Mouse (Mus musculus) midbrain, embryonic 11.5 days (tissue): ENCODE measurements around the gene Adam30. TPM values are rescaled to one million over a fixed set of nuclear protein-coding genes. Genes with fewer than 3 reads are reported as not detected.

ENCODE experiments used
- ATAC-seq: fragments of 200-750 bp; cut with Nextera tagmentation; 2 replicates; pipeline ENCODE4 v1.8.0; 2017; ENCODE audit warnings: moderate TSS enrichment, moderate library complexity; ENCODE audit not compliant: low FRiP score
- DNase-seq: peaks from one replicate; pipeline ENCODE4 v3.0.0; 2015; ENCODE audit warnings: low spot score; ENCODE audit errors: missing footprints
- H3K27ac ChIP-seq: fragments of 300-500 bp; sonication (generic); 2 replicates; pipeline ENCODE4 v1.5.1; 2014; ENCODE audit warnings: low read depth, low read length
- H3K27me3 ChIP-seq: fragments of 300-500 bp; sonication (generic); 2 replicates; pipeline ENCODE4 v1.6.1; 2014; ENCODE audit warnings: mild to moderate bottlenecking, low read length, moderate library complexity, mixed read lengths; ENCODE audit not compliant: control insufficient read depth, insufficient read depth
- H3K36me3 ChIP-seq: fragments of 300-500 bp; sonication (generic); 2 replicates; pipeline ENCODE4 v1.6.1; 2014; ENCODE audit warnings: mild to moderate bottlenecking, low read length, moderate library complexity, mixed read lengths; ENCODE audit not compliant: control insufficient read depth, insufficient read depth
- H3K4me1 ChIP-seq: fragments of 300-500 bp; sonication (generic); 2 replicates; pipeline ENCODE4 v1.6.1; 2014; ENCODE audit warnings: low read length; ENCODE audit not compliant: control insufficient read depth, insufficient read depth
- H3K4me2 ChIP-seq: fragments of 300-500 bp; sonication (generic); 2 replicates; pipeline ENCODE4 v1.6.1; 2014; ENCODE audit warnings: mild to moderate bottlenecking, moderate library complexity
- H3K4me3 ChIP-seq: fragments of 300-500 bp; sonication (generic); 2 replicates; pipeline ENCODE4 v1.5.1; 2014; ENCODE audit warnings: low read depth, low read length
- H3K9ac ChIP-seq: fragments of 300-500 bp; sonication (generic); 2 replicates; pipeline ENCODE4 v1.6.1; 2014; ENCODE audit warnings: low read length
- H3K9me3 ChIP-seq: fragments of 300-500 bp; sonication (generic); 2 replicates; pipeline ENCODE4 v1.6.1; 2016; ENCODE audit warnings: low read length; ENCODE audit not compliant: control insufficient read depth
- WGBS: fragments of 180-500 bp; shearing (Covaris S2); extraction: QIAGEN DNeasy Blood & Tissue Kit; methylation state at CpG from one replicate; pipeline ENCODE4 v1.1.7; 2014; 5-methylcytosine and 5-hydroxymethylcytosine counted together
- polyA plus RNA-seq: library from polyadenylated mRNA; unstranded; fragments of >200 nt; fragmentation: Nextera tagmentation; extraction: Ambion mirVana; gene quantifications from 2 replicates; pipeline ENCODE4 v1.2.1, GENCODE M21; 2014

Gene Adam30
- polyA plus RNA-seq, 1 experiment from 2014 or later, result not detected

GRCm38 (mm10) chr3:98203282-98203681, 42.9 kb downstream of the Adam30 start:
- no peak overlapping the region for H3K4me2 ChIP-seq
- no peaks in the 10 kb centered on the region for H3K27me3 ChIP-seq
- 83% methylated on average over 5 of the region's 5 CpGs for WGBS
- DNase-seq, result peak; percentile 59
- H3K27ac ChIP-seq, result no peak overlapping the region
- H3K9ac ChIP-seq, result no peak overlapping the region
- H3K36me3 ChIP-seq, result no peaks in the 10 kb centered on the region
- no peak overlapping the region for H3K4me3 ChIP-seq
- H3K4me1 ChIP-seq, result peaks cover under 1% of the 10 kb centered on the region; the same call in 1 of the 2 replicates
- no peaks in the 10 kb centered on the region for H3K9me3 ChIP-seq
- ATAC-seq, result no peak

- no peaks in the 10 kb centered on the region for H3K4me1 ChIP-seq
- 80% methylated on average over 3 of the region's 3 CpGs for WGBS
- peak; percentile 14 for DNase-seq
- H3K4me3 ChIP-seq, result no peak overlapping the region
- no peak overlapping the region for H3K9ac ChIP-seq
- ATAC-seq, result no peak
- H3K36me3 ChIP-seq, result no peaks in the 10 kb centered on the region
- H3K9me3 ChIP-seq, result no peaks in the 10 kb centered on the region
- no peak overlapping the region for H3K4me2 ChIP-seq
- H3K27ac ChIP-seq, result no peak overlapping the region
- no peaks in the 10 kb centered on the region for H3K27me3 ChIP-seq
Observed at GRCm38 (mm10) chr3:98206977-98207376, 46.5 kb downstream of the Adam30 start.

GRCm38 (mm10) chr3:98209161-98209560, 48.7 kb downstream of the Adam30 start:
- WGBS, result 91% methylated on average over 4 of the region's 4 CpGs
- Histone ChIP-seq H3K9ac (no peak overlapping the region), H3K36me3 (no peaks in the 10 kb centered on the region), H3K4me1 (no peaks in the 10 kb centered on the region), H3K9me3 (no peaks in the 10 kb centered on the region), H3K4me3 (no peak overlapping the region), H3K27me3 (no peaks in the 10 kb centered on the region), H3K4me2 (no peak overlapping the region), H3K27ac (no peak overlapping the region)
- DNase-seq, result peak; percentile 56
- ATAC-seq, result no peak

- WGBS, result 74% methylated on average over 10 of the region's 10 CpGs
- Histone ChIP-seq H3K36me3 (no peaks in the 10 kb centered on the region), H3K4me3 (no peak overlapping the region), H3K9ac (no peak overlapping the region), H3K9me3 (no peaks in the 10 kb centered on the region), H3K4me1 (no peaks in the 10 kb centered on the region), H3K4me2 (no peak overlapping the region), H3K27me3 (no peaks in the 10 kb centered on the region), H3K27ac (no peak overlapping the region)
- DNase-seq (peak; percentile 23), ATAC-seq (no peak)
Observed at GRCm38 (mm10) chr3:98210860-98211259, 50.4 kb downstream of the Adam30 start.

GRCm38 (mm10) chr3:98211301-98212081, 51.1 kb downstream of the Adam30 start:
- no peak for ATAC-seq
- no peaks in the 10 kb centered on the region for H3K36me3 ChIP-seq
- peak; percentile 59 for DNase-seq
- H3K4me3 ChIP-seq, result no peak overlapping the region
- WGBS, result 82% methylated on average over 7 of the region's 7 CpGs
- no peaks in the 10 kb centered on the region for H3K27me3 ChIP-seq
- H3K9me3 ChIP-seq, result no peaks in the 10 kb centered on the region
- no peak overlapping the region for H3K9ac ChIP-seq
- no peaks in the 10 kb centered on the region for H3K4me1 ChIP-seq
- no peak overlapping the region for H3K4me2 ChIP-seq
- H3K27ac ChIP-seq, result no peak overlapping the region

Other genes with a start within 250 kb of the Adam30 start
- 17.0 and 17.6 TPM in 2 replicates for gene Notch2, start 147.1 kb upstream of the Adam30 start, polyA plus RNA-seq
- gene Reg4, start 61.5 kb downstream of the Adam30 start, polyA plus RNA-seq, result not detected in 2 replicates
- gene Hmgcs2, start 119.8 kb downstream of the Adam30 start, polyA plus RNA-seq, result 4.3 and 5.7 TPM in 2 replicates
- 317 and 361 TPM in 2 replicates for gene Phgdh, start 179.4 kb downstream of the Adam30 start, polyA plus RNA-seq
- gene Zfp697, start 221.8 kb downstream of the Adam30 start, polyA plus RNA-seq, result 9.5 and 10.2 TPM in 2 replicates